Mouse (Mus musculus): ENCODE measurements around the gene Atp13a2. TPM values are rescaled to one million over a fixed set of nuclear protein-coding genes. Genes with fewer than 3 reads are reported as not detected.

The Atp13a2 gene
- 1.1 and 1.5 TPM in 2 replicates for polyA plus RNA-seq (2012)

GRCm38 (mm10) chr4:140986711-140987395 lies at the start of gene Atp13a2:
TSS of gene Atp13a2 (plus strand) at chr4:140986873.
- H3K36me3 ChIP-seq (ENCODE audit: control insufficient read depth): no peaks in the 10 kb centered on the region; the same call in 1 of the 2 replicates
- peaks cover 38% of the 10 kb centered on the region for H3K4me1 ChIP-seq (ENCODE audit: control insufficient read depth)

DNA sequence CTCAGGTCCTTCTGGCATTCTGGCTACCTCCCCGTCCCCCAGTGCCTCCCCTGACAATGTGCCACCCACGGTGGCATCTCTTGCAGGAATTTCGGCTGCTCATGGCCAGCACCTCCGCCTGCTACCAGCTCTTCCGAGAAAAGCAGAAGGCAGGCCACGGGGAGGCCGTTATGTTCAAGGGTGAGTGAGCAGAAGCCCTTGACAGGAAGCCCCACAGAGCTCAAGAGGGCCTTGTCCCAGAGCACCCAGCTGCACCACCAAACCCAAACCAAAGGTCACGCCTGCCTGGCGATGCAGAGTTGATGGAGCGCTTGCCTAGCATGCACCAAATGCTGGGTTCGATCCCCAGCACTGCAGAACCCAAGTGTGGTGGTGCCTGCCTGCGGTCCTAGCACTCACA lies 42.3 kb upstream of the Atp13a2 start:
- H3K9me3 ChIP-seq (ENCODE audit: control insufficient read depth, low read length): no peaks in the 10 kb centered on the region
- no peaks in the 10 kb centered on the region for H3K27me3 ChIP-seq (ENCODE audit: control insufficient read depth)
- H3K4me3 ChIP-seq (replicated peaks): no peak overlapping the region
- H3K36me3 ChIP-seq (ENCODE audit: control insufficient read depth): peaks cover 42% of the 10 kb centered on the region
- peaks cover 15% of the 10 kb centered on the region for H3K4me1 ChIP-seq (ENCODE audit: control insufficient read depth)
- TF ChIP-seq TAL1 (IDR thresholded peaks at IDR 0.05; ENCODE audit: low read length): no peak
- no peak for TF ChIP-seq GATA1 (IDR thresholded peaks at IDR 0.05; ENCODE audit: low read length)

More at GRCm38 (mm10) chr4:140986711-140987395, at the start of gene Atp13a2:
- TF ChIP-seq GATA1 (IDR thresholded peaks at IDR 0.05; ENCODE audit: low read length) (no peak), TAL1 (IDR thresholded peaks at IDR 0.05; ENCODE audit: low read length) (no peak)
- Histone ChIP-seq H3K4me3 (replicated peaks) (peak within 1 kb of the TSS; percentile 80), H3K27me3 (ENCODE audit: control insufficient read depth) (no peaks in the 10 kb centered on the region), H3K9me3 (ENCODE audit: control insufficient read depth, low read length) (no peaks in the 10 kb centered on the region)

DNA sequence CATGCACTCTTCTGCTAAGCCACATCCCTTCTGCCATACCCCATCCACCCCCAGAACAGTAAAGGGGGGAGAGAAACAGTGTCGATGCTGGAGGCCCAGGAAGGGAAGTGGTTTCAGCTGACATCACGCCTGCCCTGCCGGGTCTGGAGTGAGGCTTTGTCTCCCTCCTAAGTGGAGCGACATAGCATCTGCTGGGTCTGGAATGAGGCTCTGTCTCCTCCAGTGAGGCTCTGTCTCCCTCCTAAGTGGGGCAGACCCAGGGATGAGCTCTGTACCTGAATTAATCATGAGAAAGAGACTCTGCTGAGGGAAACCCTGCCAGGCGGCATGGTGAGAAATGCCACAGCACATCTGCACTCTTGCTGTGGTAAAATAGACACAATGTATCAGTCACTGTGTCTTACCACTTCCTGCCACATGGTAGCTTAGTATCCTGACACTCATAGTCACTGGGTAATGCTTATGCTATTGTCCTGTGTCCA lies 41.7 kb upstream of the Atp13a2 start:
- H3K4me1 ChIP-seq (ENCODE audit: control insufficient read depth): peaks cover 17% of the 10 kb centered on the region
- H3K4me3 ChIP-seq (replicated peaks): no peak overlapping the region
- H3K36me3 ChIP-seq (ENCODE audit: control insufficient read depth): peaks cover 47% of the 10 kb centered on the region

GRCm38 (mm10) chr4:140945571-140945970 lies 41.1 kb upstream of the Atp13a2 start:
- peaks cover 17% of the 10 kb centered on the region for H3K4me1 ChIP-seq (ENCODE audit: control insufficient read depth)
- no peaks in the 10 kb centered on the region for H3K9me3 ChIP-seq (ENCODE audit: control insufficient read depth, low read length)
- no peaks in the 10 kb centered on the region for H3K27me3 ChIP-seq (ENCODE audit: control insufficient read depth)
- no peak overlapping the region for H3K4me3 ChIP-seq (replicated peaks)
- H3K36me3 ChIP-seq (ENCODE audit: control insufficient read depth): peaks cover 53% of the 10 kb centered on the region
- no peak for TF ChIP-seq GATA1 (IDR thresholded peaks at IDR 0.05; ENCODE audit: low read length)
- TF ChIP-seq TAL1 (IDR thresholded peaks at IDR 0.05; ENCODE audit: low read length): no peak

More for the DNA sequence above, 41.7 kb upstream of the Atp13a2 start:
- no peaks in the 10 kb centered on the region for H3K27me3 ChIP-seq (ENCODE audit: control insufficient read depth)
- H3K9me3 ChIP-seq (ENCODE audit: control insufficient read depth, low read length): no peaks in the 10 kb centered on the region
- no peak for TF ChIP-seq GATA1 (IDR thresholded peaks at IDR 0.05; ENCODE audit: low read length)
- no peak for TF ChIP-seq TAL1 (IDR thresholded peaks at IDR 0.05; ENCODE audit: low read length)

- Histone ChIP-seq H3K27me3 (ENCODE audit: control insufficient read depth) (no peaks in the 10 kb centered on the region), H3K9me3 (ENCODE audit: control insufficient read depth, low read length) (no peaks in the 10 kb centered on the region), H3K36me3 (ENCODE audit: control insufficient read depth) (peaks cover 56% of the 10 kb centered on the region), H3K4me3 (replicated peaks) (no peak overlapping the region), H3K4me1 (ENCODE audit: control insufficient read depth) (peaks cover 17% of the 10 kb centered on the region)
- no peak for TF ChIP-seq TAL1 (IDR thresholded peaks at IDR 0.05; ENCODE audit: low read length)
- TF ChIP-seq GATA1 (IDR thresholded peaks at IDR 0.05; ENCODE audit: low read length): no peak
Observed at GRCm38 (mm10) chr4:140946048-140946447, 40.6 kb upstream of the Atp13a2 start.

DNA sequence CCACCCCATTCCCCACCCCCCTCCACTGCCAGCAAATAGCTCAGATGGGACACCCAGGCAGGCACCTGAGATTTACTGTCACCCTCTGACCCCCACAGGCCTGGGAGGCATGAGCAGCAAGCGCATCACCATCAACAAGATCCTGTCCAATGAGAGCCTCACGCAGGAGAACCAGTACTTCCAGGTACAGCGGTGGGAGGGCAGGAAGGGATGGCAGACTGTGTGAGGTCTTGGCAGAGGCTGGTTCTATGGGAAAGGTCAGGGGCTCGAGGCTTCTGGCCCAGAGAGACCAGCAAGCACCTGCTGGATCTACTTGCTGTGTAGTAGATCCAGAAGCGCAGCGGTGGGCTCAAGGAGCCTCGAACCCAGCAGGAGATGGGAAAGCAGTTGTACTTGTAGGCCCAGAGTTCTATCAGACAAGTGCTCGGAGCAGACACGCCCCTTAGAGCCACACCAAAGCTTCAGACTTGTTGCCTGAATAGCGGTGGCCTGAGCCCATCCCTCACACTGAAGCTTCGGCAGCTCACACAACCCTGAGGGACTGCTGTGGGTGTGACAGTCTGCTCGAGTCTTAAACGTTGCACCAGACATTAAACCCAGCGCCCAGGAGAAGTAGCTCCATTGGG lies 40.0 kb upstream of the Atp13a2 start:
- peaks cover 17% of the 10 kb centered on the region for H3K4me1 ChIP-seq (ENCODE audit: control insufficient read depth)
- H3K27me3 ChIP-seq (ENCODE audit: control insufficient read depth): no peaks in the 10 kb centered on the region
- H3K36me3 ChIP-seq (ENCODE audit: control insufficient read depth): peaks cover 56% of the 10 kb centered on the region
- TF ChIP-seq GATA1 (IDR thresholded peaks at IDR 0.05; ENCODE audit: low read length) (no peak), TAL1 (IDR thresholded peaks at IDR 0.05; ENCODE audit: low read length) (no peak)
- H3K9me3 ChIP-seq (ENCODE audit: control insufficient read depth, low read length): no peaks in the 10 kb centered on the region
- no peak overlapping the region for H3K4me3 ChIP-seq (replicated peaks)

GRCm38 (mm10) chr4:140947487-140948440 lies 38.9 kb upstream of the Atp13a2 start:
- peaks cover 17% of the 10 kb centered on the region for H3K4me1 ChIP-seq (ENCODE audit: control insufficient read depth)
- peaks cover 56% of the 10 kb centered on the region for H3K36me3 ChIP-seq (ENCODE audit: control insufficient read depth)
- no peak overlapping the region for H3K4me3 ChIP-seq (replicated peaks)
- H3K9me3 ChIP-seq (ENCODE audit: control insufficient read depth, low read length): no peaks in the 10 kb centered on the region
- TF ChIP-seq TAL1 (IDR thresholded peaks at IDR 0.05; ENCODE audit: low read length) (no peak), GATA1 (IDR thresholded peaks at IDR 0.05; ENCODE audit: low read length) (no peak)
- H3K27me3 ChIP-seq (ENCODE audit: control insufficient read depth): no peaks in the 10 kb centered on the region

DNA sequence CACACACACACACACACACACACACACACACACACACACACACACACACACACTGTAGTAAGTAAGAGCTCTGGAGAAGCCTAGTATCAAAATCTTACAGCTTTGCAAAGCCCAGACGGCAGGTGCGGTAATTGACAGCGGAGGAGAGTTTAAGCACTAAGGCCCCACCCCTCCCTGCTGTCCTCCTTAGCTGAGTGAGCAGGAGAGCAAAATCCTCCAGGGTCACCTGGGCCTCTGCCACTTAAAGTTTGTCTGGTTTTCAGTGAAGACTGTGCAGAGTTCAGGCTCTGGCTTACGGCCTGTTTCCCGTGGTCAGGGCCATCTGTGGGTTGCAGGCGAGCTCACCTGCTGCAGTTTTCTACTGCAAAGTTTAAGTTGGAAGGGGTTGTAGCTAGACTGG lies 38.2 kb upstream of the Atp13a2 start:
- Histone ChIP-seq H3K4me3 (replicated peaks) (no peak overlapping the region), H3K4me1 (ENCODE audit: control insufficient read depth) (peaks cover 17% of the 10 kb centered on the region), H3K27me3 (ENCODE audit: control insufficient read depth) (no peaks in the 10 kb centered on the region), H3K9me3 (ENCODE audit: control insufficient read depth, low read length) (no peaks in the 10 kb centered on the region), H3K36me3 (ENCODE audit: control insufficient read depth) (peaks cover 56% of the 10 kb centered on the region)
- no peak for TF ChIP-seq TAL1 (IDR thresholded peaks at IDR 0.05; ENCODE audit: low read length)
- TF ChIP-seq GATA1 (IDR thresholded peaks at IDR 0.05; ENCODE audit: low read length): no peak
